Mouse (Mus musculus) cortical plate, adult 2 months (tissue): ENCODE results near the gene Unc45a. TPM values are rescaled to one million over a fixed set of nuclear protein-coding genes. Genes with fewer than 3 reads are reported as not detected.

ENCODE experiments used
- H3K27ac ChIP-seq: fragments of 200-500 bp; 2 replicates; pipeline ENCODE4 v1.5.1; 2012; ENCODE audit warnings: low read length, control low read depth, inconsistent platforms; ENCODE audit not compliant: insufficient read depth
- H3K4me1 ChIP-seq: fragments of 200-500 bp; 2 replicates; pipeline ENCODE4 v1.6.1; 2011; ENCODE audit warnings: low read length; ENCODE audit not compliant: control insufficient read depth, insufficient read depth
- H3K4me3 ChIP-seq: fragments of 200-500 bp; 2 replicates; pipeline ENCODE4 v1.5.1; 2011; ENCODE audit warnings: mild to moderate bottlenecking, low read length, control low read depth; ENCODE audit not compliant: insufficient read depth
- CTCF ChIP-seq: fragments of 200-500 bp; IDR thresholded peaks from 2 replicates; pipeline ENCODE4 v1.5.1; 2011; ENCODE audit warnings: mild to moderate bottlenecking, control low read depth, low read length; ENCODE audit not compliant: insufficient read depth; ENCODE audit errors: extremely low read depth
- POLR2A ChIP-seq: fragments of 200-500 bp; IDR thresholded peaks from 2 replicates; pipeline ENCODE4 v1.6.1; 2011; ENCODE audit warnings: mild to moderate bottlenecking, low read length, control low read depth; ENCODE audit not compliant: insufficient read depth; ENCODE audit errors: extremely low read depth
- polyA plus RNA-seq: library from polyadenylated mRNA; depleted of rRNA; stranded (reverse); fragments of >200 nt; gene quantifications from 2 replicates; pipeline ENCODE4 v1.2.3, GENCODE M21; 2012

Unc45a gene
- polyA plus RNA-seq, 1 experiment: 55.4 TPM

GRCm38 (mm10) chr7:80346830-80347229, 6.0 kb upstream of the Unc45a start:
- Histone ChIP-seq H3K4me1 (no peaks in the 10 kb centered on the region; the same call in 1 of the 2 replicates), H3K4me3 (no peak overlapping the region), H3K27ac (no peak overlapping the region)
- no peak for TF ChIP-seq CTCF
- TF ChIP-seq POLR2A: no peak

- TF ChIP-seq POLR2A: no peak
- TF ChIP-seq CTCF: no peak
Observed at GRCm38 (mm10) chr7:80346173-80346572, 5.4 kb upstream of the Unc45a start.

GRCm38 (mm10) chr7:80343270-80344018, 2.6 kb upstream of the Unc45a start:
- Histone ChIP-seq H3K4me3 (peak overlapping the region; percentile 50), H3K27ac (peak overlapping the region; percentile 9; the same call in 1 of the 2 replicates), H3K4me1 (no peaks in the 10 kb centered on the region; the same call in none of the 2 replicates)
- no peak for TF ChIP-seq CTCF
- TF ChIP-seq POLR2A: no peak

More at GRCm38 (mm10) chr7:80346173-80346572, 5.4 kb upstream of the Unc45a start:
- H3K4me3 ChIP-seq: no peak overlapping the region
- H3K27ac ChIP-seq: no peak overlapping the region
- no peaks in the 10 kb centered on the region; the same call in 1 of the 2 replicates for H3K4me1 ChIP-seq

GRCm38 (mm10) chr7:80342858-80343257, 2.1 kb upstream of the Unc45a start, which contains the start of gene Hddc3:
Hddc3 (plus strand) TSS chr7:80343104.
- Histone ChIP-seq H3K4me1 (no peaks in the 10 kb centered on the region; the same call in none of the 2 replicates), H3K4me3 (peak within 1 kb of the TSS; percentile 50), H3K27ac (peak within 1 kb of the TSS; percentile 9; the same call in 1 of the 2 replicates)
- TF ChIP-seq CTCF: peak; percentile 67
- TF ChIP-seq POLR2A: peak; percentile 88

GRCm38 (mm10) chr7:80341793-80342192, 988 bp upstream of the Unc45a start:
- Histone ChIP-seq H3K4me3 (no peak overlapping the region), H3K4me1 (no peaks in the 10 kb centered on the region; the same call in none of the 2 replicates), H3K27ac (no peak overlapping the region)
- TF ChIP-seq CTCF: no peak
- no peak for TF ChIP-seq POLR2A

GRCm38 (mm10) chr7:80339793-80340628, 794 bp downstream of the Unc45a start:
- H3K27ac ChIP-seq: no peak overlapping the region; the same call in 1 of the 2 replicates
- H3K4me1 ChIP-seq: no peaks in the 10 kb centered on the region; the same call in none of the 2 replicates
- peak overlapping the region; percentile 60 for H3K4me3 ChIP-seq
- TF ChIP-seq CTCF (peak; percentile 62), POLR2A (peak; percentile 97)

- no peak overlapping the region for H3K27ac ChIP-seq
- TF ChIP-seq POLR2A: no peak
- TF ChIP-seq CTCF: no peak
- peak overlapping the region; percentile 60 for H3K4me3 ChIP-seq
- no peaks in the 10 kb centered on the region; the same call in none of the 2 replicates for H3K4me1 ChIP-seq
Observed at GRCm38 (mm10) chr7:80339371-80339770, 1.4 kb downstream of the Unc45a start.

- Histone ChIP-seq H3K27ac (no peak overlapping the region), H3K4me1 (no peaks in the 10 kb centered on the region; the same call in 1 of the 2 replicates), H3K4me3 (no peak overlapping the region)
- TF ChIP-seq POLR2A (no peak), CTCF (no peak)
Observed at GRCm38 (mm10) chr7:80336932-80337331, 3.9 kb downstream of the Unc45a start.

- Histone ChIP-seq H3K27ac (no peak overlapping the region), H3K4me3 (no peak overlapping the region), H3K4me1 (no peaks in the 10 kb centered on the region; the same call in 1 of the 2 replicates)
- TF ChIP-seq CTCF: no peak
- TF ChIP-seq POLR2A: no peak
Observed at GRCm38 (mm10) chr7:80334848-80335247, 6.0 kb downstream of the Unc45a start.
